Mouse (Mus musculus) forebrain, embryonic 16.5 days (tissue): ENCODE measurements around the gene 1810024B03Rik. TPM values are rescaled to one million over a fixed set of nuclear protein-coding genes. Genes with fewer than 3 reads are reported as not detected.
"Not testable (repeated sequence)": the region's sequence is repeated elsewhere in the genome, so short reads cannot be mapped to it uniquely, and the experiment has no call there.

Source experiments
- ATAC-seq: fragments of 200-750 bp; cut with Nextera tagmentation; 2 replicates; pipeline ENCODE4 v1.8.0; 2017; ENCODE audit warnings: mild to moderate bottlenecking, moderate library complexity
- H3K27ac ChIP-seq: fragments of 300-500 bp; sonication (generic); 2 replicates; pipeline ENCODE4 v1.5.1; 2014; ENCODE audit warnings: low read length, control low read depth
- H3K27me3 ChIP-seq: fragments of 300-500 bp; sonication (generic); replicated peaks from 2 replicates; pipeline ENCODE4 v1.6.1; 2014; ENCODE audit warnings: low read length; ENCODE audit not compliant: control insufficient read depth, insufficient read depth
- H3K36me3 ChIP-seq: fragments of 300-500 bp; sonication (generic); 2 replicates; pipeline ENCODE4 v1.6.1; 2014; ENCODE audit not compliant: control insufficient read depth, insufficient read depth
- H3K4me1 ChIP-seq: fragments of 300-500 bp; sonication (generic); replicated peaks from 2 replicates; pipeline ENCODE4 v1.6.1; 2014; ENCODE audit warnings: low read length; ENCODE audit not compliant: control insufficient read depth, insufficient read depth
- H3K4me2 ChIP-seq: fragments of 300-500 bp; sonication (generic); 2 replicates; pipeline ENCODE4 v1.6.1; 2014; ENCODE audit warnings: mild to moderate bottlenecking, low read length, control low read depth
- H3K4me3 ChIP-seq: fragments of 300-500 bp; sonication (generic); replicated peaks from 2 replicates; pipeline ENCODE4 v1.5.1; 2014; ENCODE audit warnings: mild to moderate bottlenecking, low read length, control low read depth
- H3K9ac ChIP-seq: fragments of 300-500 bp; sonication (generic); replicated peaks from 2 replicates; pipeline ENCODE4 v1.6.1; 2014; ENCODE audit warnings: low read depth, low read length, control low read depth
- H3K9me3 ChIP-seq: fragments of 300-500 bp; sonication (generic); 2 replicates; pipeline ENCODE4 v1.6.1; 2016; ENCODE audit warnings: low read length; ENCODE audit not compliant: control insufficient read depth
- WGBS: fragments of 180-500 bp; shearing (Covaris S2); extraction: QIAGEN DNeasy Blood & Tissue Kit; methylation state at CpG from one replicate; pipeline ENCODE4 v1.1.7; 2014; 5-methylcytosine and 5-hydroxymethylcytosine counted together
- polyA plus RNA-seq: library from polyadenylated mRNA; unstranded; fragments of >200 nt; fragmentation: Nextera tagmentation; extraction: Ambion mirVana; gene quantifications from 2 replicates; pipeline ENCODE4 v1.2.1, GENCODE M21; 2015

The 1810024B03Rik gene
- polyA plus RNA-seq, 1 experiment from 2014 or later, result 1.3 TPM

GRCm38 (mm10) chr2:127204932-127205331 is 3.1 kb downstream of the 1810024B03Rik start:
- Histone ChIP-seq H3K27me3 (no peaks in the 10 kb centered on the region), H3K36me3 (no peaks in the 10 kb centered on the region; the same call in 1 of the 2 replicates), H3K9me3 (no peaks in the 10 kb centered on the region), H3K4me2 (no peak overlapping the region), H3K4me3 (no peak overlapping the region), H3K4me1 (peaks cover 11% of the 10 kb centered on the region), H3K27ac (no peak overlapping the region), H3K9ac (no peak overlapping the region)
- no peak for ATAC-seq
- 35% methylated on average over 3 of the region's 3 CpGs for WGBS

GRCm38 (mm10) chr2:127189574-127189973 is 18.5 kb downstream of the 1810024B03Rik start:
- ATAC-seq, result no peak
- H3K27me3 ChIP-seq, result no peaks in the 10 kb centered on the region

DNA sequence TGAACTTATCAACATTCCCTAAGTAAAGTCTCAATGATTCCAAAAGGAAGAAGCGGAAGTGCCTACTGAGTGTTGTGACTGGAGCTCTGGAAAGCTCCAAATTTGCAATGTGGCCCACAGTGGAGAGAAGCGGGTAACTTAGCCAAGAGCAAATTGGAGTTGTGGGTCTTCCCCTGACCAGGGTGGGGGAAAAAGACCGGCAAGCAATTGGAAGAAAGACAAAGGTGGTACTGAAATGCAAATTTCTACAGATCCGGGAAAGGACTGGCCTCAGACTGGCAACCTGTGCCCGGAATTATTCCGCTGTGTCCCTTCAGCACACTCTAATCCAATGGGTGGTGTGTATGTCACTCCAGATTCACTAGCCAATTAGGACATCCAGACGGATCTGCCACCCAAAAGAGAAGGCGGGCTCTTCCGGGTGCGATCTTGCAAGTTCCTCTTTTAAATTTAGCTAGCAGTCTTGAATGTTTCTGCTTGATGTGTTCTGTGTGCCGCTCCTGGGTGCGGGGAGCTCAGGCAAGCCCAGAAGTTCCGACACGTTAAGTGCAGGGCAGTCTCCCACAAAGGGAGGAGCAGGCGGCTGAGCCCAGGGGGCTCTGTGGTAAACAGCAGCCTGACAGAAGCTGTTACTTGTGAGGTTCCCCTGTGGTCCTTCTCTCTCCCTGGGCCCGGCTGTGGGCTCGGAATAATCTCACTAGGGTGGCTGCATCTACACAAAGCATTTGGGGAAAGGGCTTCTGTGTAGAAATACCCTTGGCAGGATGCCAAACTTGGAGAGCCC is 25.3 kb downstream of the 1810024B03Rik start:
- peak overlapping the region; percentile 90 for H3K27ac ChIP-seq
- no peaks in the 10 kb centered on the region for H3K36me3 ChIP-seq
- H3K4me2 ChIP-seq, result peak overlapping the region; percentile 80
- 2% methylated on average over 17 of the region's 17 CpGs for WGBS
- no peaks in the 10 kb centered on the region for H3K9me3 ChIP-seq
- H3K9ac ChIP-seq, result peak overlapping the region; percentile 83
- peak overlapping the region; percentile 60 for H3K4me3 ChIP-seq
- no peaks in the 10 kb centered on the region for H3K27me3 ChIP-seq
- peaks cover 7% of the 10 kb centered on the region for H3K4me1 ChIP-seq
- peak; percentile 100 for ATAC-seq

More at GRCm38 (mm10) chr2:127189574-127189973, 18.5 kb downstream of the 1810024B03Rik start:
- H3K4me1 ChIP-seq, result no peaks in the 10 kb centered on the region
- H3K9ac ChIP-seq, result no peak overlapping the region
- H3K4me2 ChIP-seq, result no peak overlapping the region
- H3K36me3 ChIP-seq, result no peaks in the 10 kb centered on the region
- H3K9me3 ChIP-seq, result no peaks in the 10 kb centered on the region
- H3K27ac ChIP-seq, result no peak overlapping the region
- H3K4me3 ChIP-seq, result no peak overlapping the region

DNA sequence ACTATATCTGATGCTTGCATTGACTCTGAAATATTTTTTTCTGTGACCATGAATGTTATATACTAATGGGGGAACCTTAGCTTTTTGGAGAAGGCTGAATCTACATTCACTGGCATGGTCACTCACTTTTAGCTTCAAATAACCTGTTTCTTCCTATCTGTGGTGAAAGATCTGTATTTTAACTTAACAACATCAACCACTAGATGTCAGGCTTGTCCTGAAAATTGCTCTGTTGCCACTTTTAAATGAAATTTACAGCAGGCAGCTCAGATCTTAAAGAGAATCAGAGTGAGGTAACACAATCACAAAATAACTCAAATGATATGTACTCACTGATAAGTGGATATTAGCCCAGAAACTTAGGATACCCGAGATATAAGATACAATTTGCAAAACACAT is 41.8 kb downstream of the 1810024B03Rik start:
- not testable (repeated sequence) for H3K9me3 ChIP-seq, H3K9ac ChIP-seq, H3K36me3 ChIP-seq, ATAC-seq, H3K4me3 ChIP-seq, H3K27me3 ChIP-seq, H3K27ac ChIP-seq, H3K4me1 ChIP-seq, H3K4me2 ChIP-seq
- WGBS, result 7% methylated on average over 1 of the region's 1 CpGs

DNA sequence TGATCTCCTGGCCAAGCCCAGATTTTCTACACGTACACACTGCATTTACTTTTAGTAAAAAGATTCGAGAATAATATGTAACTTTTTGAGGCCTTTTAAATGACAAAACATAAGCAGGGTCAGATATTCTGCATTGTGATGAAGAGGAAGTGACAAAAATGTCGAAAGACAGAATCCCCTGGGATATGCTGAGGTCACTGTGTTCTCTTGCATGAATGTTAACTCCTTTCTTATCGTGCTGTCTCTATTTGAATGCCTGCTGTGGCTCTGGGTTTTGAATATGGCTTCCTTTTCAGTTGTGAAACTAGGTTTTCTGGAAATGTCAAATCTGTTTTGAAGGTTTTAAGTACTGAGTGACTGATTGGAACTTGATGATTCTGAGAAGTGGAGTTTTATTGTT is 42.4 kb downstream of the 1810024B03Rik start:
- Histone ChIP-seq H3K27ac (no peak overlapping the region), H3K4me1 (no peaks in the 10 kb centered on the region), H3K4me2 (no peak overlapping the region), H3K4me3 (no peak overlapping the region), H3K9ac (no peak overlapping the region), H3K36me3 (no peaks in the 10 kb centered on the region), H3K27me3 (no peaks in the 10 kb centered on the region), H3K9me3 (no peaks in the 10 kb centered on the region)
- ATAC-seq, result no peak
- 64% methylated on average over 4 of the region's 4 CpGs for WGBS

DNA sequence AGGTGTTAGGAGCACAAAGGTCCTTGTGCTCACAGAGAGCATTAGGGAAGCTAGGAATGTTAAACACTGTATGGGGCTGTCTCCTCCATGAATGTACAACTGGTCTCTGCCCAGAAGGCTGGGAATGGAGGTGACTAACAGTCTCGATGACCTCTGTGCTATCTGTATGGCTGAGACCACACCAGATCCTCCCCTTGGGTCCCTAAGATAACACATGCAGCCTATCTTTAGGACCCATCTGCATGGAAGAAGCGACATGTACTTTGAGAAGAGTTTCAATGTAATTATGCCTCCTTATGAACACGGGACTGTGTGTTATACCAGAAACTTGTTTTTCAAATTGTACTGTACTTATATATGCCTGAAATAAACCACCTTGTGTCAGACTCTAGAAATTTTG is 62.4 kb downstream of the 1810024B03Rik start:
- peaks cover 16% of the 10 kb centered on the region for H3K4me1 ChIP-seq

DNA sequence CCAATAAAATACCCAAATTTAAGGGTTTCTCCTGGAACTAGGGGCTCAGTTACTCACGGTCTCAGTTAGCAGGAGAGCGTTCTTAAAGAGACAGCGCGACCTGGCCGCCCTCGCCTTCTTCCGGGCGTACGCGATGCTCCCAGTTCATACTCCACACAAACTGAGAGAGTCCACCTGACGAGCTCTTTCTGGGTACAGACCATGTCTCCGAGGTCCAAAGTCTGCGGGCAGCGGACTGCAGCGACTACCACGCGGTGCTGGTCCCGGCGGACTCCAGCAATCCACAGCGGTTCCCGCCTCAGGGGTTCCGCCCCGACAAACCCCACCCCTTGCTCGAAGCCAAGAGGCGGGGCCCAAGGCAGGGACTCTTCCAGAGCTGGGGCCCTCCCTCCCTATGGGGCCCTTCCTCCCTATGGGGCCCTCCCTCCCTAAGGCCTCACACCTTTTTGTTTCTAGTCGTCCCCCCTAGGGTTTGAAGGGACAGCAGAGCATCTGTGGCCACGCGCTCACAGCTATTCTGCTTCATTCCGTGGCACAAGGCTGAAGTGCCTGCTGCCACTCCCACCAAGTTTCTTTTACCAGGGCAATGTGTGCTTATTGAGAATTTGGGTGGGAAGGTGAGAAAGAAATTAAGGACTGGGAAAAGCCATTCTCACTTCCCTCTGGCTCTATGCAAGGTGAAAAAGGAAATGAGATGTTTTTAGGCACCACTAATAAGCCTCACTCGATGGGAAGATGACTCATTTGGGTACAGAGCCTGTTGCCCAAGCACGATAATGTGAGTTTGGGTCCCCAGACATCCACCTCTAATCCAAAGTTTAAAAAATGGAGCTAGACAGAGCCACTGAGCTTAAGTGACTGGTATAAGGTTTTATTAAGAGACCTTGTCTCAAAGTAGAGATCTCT is 64.7 kb downstream of the 1810024B03Rik start, which contains the start of gene Itpripl1:
Gene Itpripl1 (minus strand): TSS at position 285 of the 906 bp plus-strand sequence.
- peak within 1 kb of the TSS; percentile 55 for H3K4me3 ChIP-seq
- H3K36me3 ChIP-seq, result no peaks in the 10 kb centered on the region
- no peak within 1 kb of the TSS for H3K27ac ChIP-seq
- ATAC-seq, result peak; percentile 93
- peak within 1 kb of the TSS; percentile 69 for H3K4me2 ChIP-seq
- H3K9me3 ChIP-seq, result no peaks in the 10 kb centered on the region
- H3K27me3 ChIP-seq, result no peaks in the 10 kb centered on the region
- H3K4me1 ChIP-seq, result peaks cover 16% of the 10 kb centered on the region
- peak within 1 kb of the TSS; percentile 62 for H3K9ac ChIP-seq
- WGBS, result 3% methylated on average over 31 of the region's 31 CpGs

More for the DNA sequence above, 62.4 kb downstream of the 1810024B03Rik start:
- Histone ChIP-seq H3K9me3 (no peaks in the 10 kb centered on the region), H3K27me3 (no peaks in the 10 kb centered on the region), H3K4me2 (no peak overlapping the region), H3K4me3 (no peak overlapping the region), H3K9ac (no peak overlapping the region), H3K27ac (no peak overlapping the region), H3K36me3 (no peaks in the 10 kb centered on the region)
- WGBS, result 94% methylated on average over 3 of the region's 3 CpGs
- ATAC-seq, result no peak

GRCm38 (mm10) chr2:127142577-127143157 is 65.4 kb downstream of the 1810024B03Rik start:
- Histone ChIP-seq H3K9ac (peak overlapping the region; percentile 62), H3K36me3 (no peaks in the 10 kb centered on the region), H3K27me3 (no peaks in the 10 kb centered on the region), H3K4me2 (peak overlapping the region; percentile 69), H3K27ac (no peak overlapping the region), H3K4me3 (peak overlapping the region; percentile 55), H3K4me1 (peaks cover 18% of the 10 kb centered on the region), H3K9me3 (no peaks in the 10 kb centered on the region)
- ATAC-seq, result peak; percentile 32; the same call in 1 of the 2 replicates
- WGBS, result 15% methylated on average over 6 of the region's 6 CpGs

DNA sequence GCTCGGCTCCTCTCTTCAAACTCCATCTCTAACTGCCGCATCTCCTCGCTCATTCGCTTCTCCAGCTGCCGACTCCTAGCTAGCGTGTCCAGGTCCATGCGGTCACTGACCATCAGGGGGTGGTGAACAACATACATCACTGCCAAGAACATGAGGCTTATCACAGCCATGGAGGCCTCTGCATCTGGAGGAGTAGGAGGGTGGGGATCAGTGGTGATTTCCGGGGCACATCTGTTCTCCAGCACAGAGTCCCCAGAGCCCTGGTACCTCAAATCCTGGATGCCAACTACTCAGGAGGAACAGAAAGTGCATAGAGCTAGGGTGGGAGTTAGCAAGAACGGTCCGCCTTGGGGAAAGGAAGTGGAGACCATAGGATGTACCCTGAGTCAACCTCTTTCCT is 66.0 kb downstream of the 1810024B03Rik start:
- ATAC-seq, result no peak
- no peaks in the 10 kb centered on the region for H3K36me3 ChIP-seq
- peaks cover 19% of the 10 kb centered on the region for H3K4me1 ChIP-seq
- H3K9me3 ChIP-seq, result no peaks in the 10 kb centered on the region
- peak overlapping the region; percentile 69 for H3K4me2 ChIP-seq
- 91% methylated on average over 10 of the region's 10 CpGs for WGBS
- no peak overlapping the region for H3K4me3 ChIP-seq
- no peak overlapping the region for H3K27ac ChIP-seq
- no peaks in the 10 kb centered on the region for H3K27me3 ChIP-seq
- H3K9ac ChIP-seq, result peak overlapping the region; percentile 62; the same call in 1 of the 2 replicates
